Mouse (Mus musculus) telencephalon, adult 2 months (tissue): Measurements from ENCODE around the gene Irs2.

ENCODE experiments used
- DNase-seq: peaks from one replicate; pipeline ENCODE4 v3.0.0-alpha.2; 2011; ENCODE audit warnings: low read depth, low spot score

The Irs2 gene

DNA sequence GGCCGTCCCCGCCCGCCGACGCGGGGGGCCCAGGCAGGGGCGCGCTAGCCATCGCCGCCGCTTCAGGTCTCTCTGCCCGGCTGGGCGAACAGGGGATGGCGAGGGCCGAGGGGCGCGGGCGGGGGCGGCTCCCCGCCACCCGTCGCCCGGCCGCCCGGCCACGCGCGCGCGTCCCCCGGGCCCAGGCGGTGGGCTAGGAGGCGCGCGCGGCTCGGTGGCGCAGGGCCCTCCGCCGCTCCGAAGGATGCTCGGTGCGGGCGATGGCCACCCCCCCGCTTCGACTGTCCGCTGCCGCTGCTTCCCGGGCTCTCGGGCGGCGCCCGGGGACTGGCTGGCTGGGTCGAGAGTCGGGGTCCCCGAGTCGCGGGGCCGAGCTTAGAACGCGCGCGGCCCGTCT is at the start of gene Irs2:
Irs2 (minus strand) TSS at position 80 of the 397 bp plus-strand sequence.
- no peak for DNase-seq

GRCm38 (mm10) chr8:11056665-11057064 is 48.4 kb upstream of the Irs2 start:
- DNase-seq: no peak

DNA sequence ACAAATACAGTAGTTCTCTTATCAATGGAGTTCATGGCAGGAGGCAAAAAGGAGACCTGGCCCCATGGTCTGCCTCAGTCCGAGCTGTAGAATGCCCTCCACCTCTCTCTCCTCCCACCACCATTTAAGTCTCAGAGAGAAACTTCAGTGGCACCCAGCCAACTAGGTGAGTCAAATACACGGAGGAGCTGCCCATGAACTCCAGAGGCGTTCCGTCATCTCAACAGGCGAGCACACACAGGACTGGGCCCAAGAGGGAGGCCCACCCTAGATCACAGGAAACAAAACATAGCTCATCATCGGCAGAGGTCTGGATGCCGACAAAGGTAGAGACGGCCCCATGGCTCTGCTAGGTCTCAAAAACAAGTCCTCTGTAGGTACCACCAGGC is 47.9 kb upstream of the Irs2 start:
- no peak for DNase-seq

DNA sequence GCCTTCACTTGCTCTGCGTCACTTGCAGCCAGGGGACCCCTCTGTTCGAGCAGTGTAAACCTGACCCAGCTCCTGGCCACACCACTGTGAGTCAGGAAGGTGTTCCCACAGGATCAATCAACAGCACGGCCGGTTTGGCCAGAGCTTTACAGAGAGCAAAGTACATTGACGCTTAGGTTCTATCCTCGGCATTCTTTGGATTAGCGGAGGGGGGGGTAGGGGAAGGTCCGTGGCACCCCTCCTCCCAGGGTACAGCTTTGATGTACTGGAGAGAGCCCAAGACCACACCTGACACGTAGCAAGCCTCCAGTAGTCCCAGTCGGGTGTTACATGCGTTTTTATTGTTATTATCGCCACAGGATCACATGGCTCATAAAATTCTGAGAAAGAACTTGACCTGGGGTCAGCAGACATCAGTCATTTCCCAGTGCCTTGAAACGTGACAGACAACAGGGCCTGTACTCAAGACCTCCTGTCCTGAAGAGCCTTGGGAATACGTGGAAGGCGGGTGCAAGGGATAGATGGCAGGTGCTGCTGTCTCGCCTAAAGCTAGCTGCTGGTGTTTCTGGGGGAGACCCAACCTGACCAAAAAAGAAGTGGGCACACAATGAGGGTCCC is 47.4 kb upstream of the Irs2 start:
- no peak for DNase-seq

DNA sequence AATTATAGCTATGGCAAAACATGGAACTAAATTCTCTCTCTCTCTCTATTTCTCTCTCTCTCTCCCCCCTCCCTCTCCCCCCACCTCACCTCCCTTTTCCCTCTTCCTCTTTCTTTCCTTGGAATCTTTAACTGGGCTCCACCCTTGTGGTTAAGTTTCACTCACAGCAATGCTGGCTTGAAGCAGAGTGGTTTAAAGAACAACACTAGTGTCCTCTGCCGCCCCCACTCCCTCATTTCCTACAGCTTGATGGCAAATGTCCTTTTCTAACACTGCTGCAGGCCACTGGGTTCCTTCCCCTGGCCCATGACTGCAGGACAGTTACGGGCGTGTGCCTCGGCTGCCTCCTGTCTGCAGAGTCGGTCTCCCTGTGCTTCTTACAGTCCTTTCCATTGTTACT is 41.6 kb upstream of the Irs2 start:
- DNase-seq: no peak

DNA sequence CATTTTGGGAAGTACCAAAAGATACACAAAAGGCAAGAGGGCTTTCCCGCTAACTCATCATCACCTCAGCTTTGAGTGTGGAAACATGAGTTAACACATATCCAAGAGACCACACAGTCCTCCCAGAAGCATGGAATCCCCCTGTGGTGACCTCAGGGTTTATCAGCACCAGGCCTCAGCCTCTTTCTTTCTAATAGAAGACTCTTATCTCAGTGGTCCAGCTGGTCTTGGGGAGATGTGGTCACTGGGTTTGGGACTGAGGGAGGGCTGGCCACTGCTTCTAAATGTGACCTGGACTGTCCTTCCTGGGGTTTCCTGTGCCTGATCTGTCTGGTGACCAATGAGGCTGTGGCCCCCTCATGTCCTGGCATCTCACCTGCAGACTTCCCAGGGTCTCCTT is 39.6 kb upstream of the Irs2 start:
- no peak for DNase-seq

DNA sequence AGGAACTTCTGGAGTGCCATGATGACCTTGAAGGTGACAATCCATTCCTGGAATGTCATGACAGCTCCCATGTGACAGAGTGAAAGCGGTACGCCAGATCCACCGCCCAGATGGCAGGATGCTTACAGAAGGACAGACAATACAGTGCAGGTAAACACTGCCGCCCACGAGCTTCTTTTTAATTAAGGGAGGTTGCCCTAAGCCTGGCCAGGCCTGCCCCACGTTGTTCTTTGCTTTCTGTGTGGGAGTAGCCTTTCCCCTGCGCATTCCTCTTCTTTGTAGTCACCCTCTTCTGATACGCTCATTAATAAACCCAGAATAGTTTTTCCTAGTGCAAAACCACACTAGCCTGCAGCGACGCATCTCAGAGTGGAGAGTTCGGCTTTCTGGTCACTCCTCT is 36.4 kb upstream of the Irs2 start:
- DNase-seq: no peak

DNA sequence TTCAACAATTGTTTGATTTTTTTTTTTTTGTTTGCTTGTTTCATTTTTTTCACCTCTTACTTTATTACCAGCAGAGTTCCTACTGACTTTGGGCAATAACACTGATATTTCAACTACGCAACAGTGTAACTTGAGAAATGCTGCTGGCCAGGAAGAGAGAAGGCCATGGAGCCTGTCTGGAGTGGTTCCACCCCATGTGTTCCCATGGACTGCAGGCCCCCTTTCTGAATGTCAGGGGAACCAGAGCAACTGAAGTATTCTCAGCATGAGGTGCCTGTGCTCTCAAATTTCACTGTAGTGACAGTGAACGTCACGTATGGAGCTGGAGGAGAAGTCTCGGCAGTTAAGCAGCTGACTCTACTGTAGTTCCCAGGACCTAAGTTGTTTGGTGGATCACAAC is 35.3 kb upstream of the Irs2 start:
- DNase-seq: no peak

DNA sequence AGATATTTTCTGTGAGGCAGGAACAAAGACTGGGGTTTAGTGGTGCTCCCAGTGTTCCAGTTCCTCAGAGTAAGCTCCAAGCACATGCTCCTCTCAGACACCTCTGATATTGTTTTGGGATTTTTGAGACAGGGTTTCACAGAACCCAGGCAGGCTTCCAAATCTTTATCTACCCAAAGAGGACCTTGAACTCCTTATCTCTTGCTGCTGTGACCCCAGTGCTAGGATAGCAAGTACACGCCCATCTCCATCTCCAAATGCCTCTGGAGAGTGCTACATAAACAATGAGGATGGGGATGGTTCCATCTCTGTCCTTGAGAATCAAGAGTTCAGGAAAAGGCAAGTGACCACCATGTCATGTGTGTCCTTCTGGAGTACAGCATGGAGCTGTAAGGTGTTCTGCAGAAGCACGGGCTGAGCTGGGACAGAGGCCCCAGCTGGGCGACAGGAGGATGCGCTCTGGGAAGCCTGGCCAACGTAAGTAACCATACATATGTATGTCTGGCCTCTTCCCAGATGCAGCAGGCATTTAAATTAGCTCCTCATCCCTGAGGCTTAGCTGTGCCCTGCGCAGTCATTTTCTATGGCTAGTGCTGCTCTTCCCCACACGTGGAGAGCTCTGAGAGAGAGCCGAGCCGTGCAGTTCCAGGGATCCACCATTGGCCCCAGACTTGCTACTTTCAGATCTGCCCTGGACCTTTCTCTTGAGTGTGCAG is 34.8 kb upstream of the Irs2 start:
- DNase-seq: peak; percentile 12

DNA sequence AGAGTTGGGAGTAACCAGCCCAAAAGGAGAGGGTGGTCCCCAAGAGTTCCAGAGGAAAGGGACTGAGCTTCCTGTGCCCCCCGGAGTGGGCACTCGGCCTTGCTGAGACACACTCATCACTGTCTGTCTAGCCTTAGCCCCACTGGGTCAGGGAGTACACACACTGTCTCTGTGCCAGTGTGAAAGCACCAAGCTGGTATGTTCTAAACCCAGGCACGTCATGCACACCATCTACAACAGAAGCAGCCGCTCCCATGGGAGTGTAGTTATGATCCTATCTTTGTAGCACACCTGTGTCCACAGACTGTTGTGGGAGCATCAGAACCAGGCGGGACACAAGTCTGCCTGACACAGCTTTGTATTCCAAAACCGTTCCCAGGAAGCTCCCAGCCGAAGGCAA is 31.8 kb upstream of the Irs2 start:
- DNase-seq: no peak

GRCm38 (mm10) chr8:11038788-11039187 is 30.5 kb upstream of the Irs2 start:
- no peak for DNase-seq

GRCm38 (mm10) chr8:11038367-11038766 is 30.1 kb upstream of the Irs2 start:
- DNase-seq: no peak

GRCm38 (mm10) chr8:11036790-11037189 is 28.5 kb upstream of the Irs2 start:
- DNase-seq: no peak

GRCm38 (mm10) chr8:11035628-11036416 is 27.6 kb upstream of the Irs2 start:
- peak; percentile 11 for DNase-seq

GRCm38 (mm10) chr8:11024871-11025270 is 16.6 kb upstream of the Irs2 start:
- DNase-seq: no peak

GRCm38 (mm10) chr8:11020949-11021572 is 12.8 kb upstream of the Irs2 start:
- DNase-seq: no peak

DNA sequence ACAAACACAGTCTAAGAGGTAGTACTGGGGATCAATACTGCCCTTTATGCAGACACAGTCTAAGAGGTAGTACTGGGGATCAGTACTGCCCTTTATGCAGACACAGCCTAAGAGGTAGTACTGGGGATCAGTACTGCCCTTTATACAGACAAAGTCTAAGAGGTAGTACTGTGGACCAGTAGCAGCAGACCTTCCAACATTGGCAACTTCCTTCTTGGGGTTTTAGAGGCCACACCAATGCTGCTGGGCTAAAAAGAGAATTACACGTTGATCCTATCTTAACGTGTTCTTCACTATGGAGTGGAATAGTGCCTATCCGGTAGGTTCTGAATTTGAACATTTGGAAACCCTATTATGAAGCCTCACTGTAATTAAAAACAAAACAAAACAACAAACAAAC is 7.4 kb upstream of the Irs2 start:
- DNase-seq: no peak

DNA sequence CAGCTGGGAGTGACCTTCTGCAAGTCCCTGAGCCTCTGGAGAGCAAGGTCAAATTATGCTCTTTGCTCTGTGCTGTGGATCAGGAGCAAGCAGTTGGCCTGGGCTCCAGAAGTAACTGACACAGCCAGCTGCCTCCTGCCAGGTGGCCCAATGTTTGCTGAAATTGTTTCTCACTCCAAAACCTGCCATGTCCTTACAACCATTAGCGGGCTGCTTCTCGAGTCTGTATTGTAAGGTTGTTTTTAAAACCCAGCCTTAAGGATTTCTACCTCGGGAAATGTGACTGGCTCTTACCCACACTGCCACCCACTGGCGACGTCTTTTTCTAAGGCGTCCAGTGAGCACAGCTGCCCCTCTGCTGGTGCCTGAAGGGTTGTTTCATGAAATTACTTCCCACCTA is 5.0 kb upstream of the Irs2 start:
- DNase-seq: no peak

DNA sequence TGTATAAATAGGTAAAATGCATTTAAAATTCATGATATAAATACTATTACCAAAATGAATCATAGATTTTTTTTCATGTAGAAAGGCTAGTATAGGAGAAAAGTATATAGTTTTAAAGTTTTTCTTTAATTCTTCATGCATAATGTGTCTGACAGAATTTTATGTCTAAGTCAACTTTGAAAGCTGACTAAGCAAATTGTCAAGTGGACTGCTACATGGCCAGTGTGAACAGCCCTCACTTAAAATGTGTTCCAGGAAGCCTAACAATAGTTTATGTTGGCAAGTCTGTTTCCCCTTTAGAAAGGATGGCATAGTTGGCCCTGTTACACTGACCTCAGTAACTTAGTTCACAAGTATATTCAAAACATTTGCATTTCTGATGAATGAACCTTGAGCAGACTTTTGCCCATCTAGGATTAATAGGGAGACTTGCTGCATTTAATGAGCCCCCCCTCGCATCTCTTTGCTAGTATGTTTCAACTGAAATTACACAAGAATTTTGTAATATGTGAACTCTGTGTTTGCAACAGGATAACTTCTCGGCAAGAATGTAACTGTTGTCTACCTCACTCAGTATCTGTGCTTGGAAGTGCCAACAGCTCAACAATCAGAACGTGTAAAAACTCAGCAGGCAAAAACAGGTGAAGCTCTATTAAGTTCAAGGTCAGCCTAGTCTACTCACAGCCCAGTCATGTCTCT is 3.7 kb upstream of the Irs2 start:
- DNase-seq: no peak

DNA sequence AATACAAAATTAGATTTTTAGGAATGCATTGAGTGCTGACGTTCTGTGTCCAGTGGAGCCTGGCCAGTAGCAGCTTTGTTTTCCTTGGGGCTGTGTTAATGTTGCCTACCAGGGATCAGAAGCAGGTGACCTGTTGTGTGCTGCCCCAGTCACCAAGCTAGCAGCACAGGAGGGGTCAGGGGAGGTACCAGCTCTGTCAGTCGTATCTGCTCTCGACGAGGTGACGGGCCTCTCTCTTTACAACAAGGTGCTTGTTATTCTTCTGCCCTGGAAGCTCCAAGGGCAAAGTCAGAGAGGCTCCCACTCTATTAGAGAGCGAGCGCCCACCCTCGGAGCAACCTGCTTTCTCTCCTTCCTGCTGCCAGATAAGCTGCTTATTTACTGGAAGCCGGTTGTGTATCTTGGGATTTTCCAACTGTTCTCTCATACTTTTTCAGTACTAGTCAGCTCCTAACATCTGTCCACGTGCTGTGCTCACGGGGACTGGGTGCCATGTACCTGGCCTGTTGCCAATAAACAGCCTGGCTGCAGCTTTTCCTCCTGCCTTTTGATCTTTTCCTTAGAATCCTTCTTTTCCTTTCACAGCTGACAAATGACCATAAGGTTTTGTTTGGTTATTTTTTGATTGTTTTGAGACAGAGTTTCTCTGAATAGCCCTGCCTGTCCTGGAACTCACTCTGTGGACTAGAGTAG is 2.8 kb upstream of the Irs2 start:
- no peak for DNase-seq

DNA sequence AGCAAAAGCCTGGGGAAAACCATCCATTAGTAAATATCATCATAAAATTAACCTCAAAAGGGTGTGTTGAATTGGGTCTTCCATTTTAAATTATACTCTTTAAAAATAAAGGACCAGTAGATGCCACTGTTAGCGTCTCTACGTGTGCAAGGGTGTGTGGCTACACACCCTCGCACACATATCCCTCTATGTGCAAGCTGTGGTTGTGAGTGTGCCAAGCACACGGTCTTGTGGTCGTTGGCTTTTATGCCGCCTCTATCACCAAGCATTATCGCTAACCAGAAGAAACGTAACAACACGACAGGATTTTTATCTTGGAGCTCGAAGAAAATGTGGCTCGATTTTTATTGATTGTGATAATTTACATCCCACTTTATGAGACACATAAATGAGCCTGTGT is 2.1 kb upstream of the Irs2 start:
- no peak for DNase-seq
